Mouse (Mus musculus) liver, adult 2 months (tissue): Measurements from ENCODE around the gene Gnl3.

Experiments used
- CTCF ChIP-seq: fragments of 200-500 bp; IDR thresholded peaks from 2 replicates; pipeline ENCODE4 v1.5.1; 2011; ENCODE audit warnings: low read depth, low read length, control low read depth
- POLR2A ChIP-seq: fragments of 200-500 bp; IDR thresholded peaks from 2 replicates; pipeline ENCODE4 v1.6.1; 2011; ENCODE audit warnings: low read length, control low read depth; ENCODE audit not compliant: insufficient read depth; ENCODE audit errors: extremely low read depth

DNA sequence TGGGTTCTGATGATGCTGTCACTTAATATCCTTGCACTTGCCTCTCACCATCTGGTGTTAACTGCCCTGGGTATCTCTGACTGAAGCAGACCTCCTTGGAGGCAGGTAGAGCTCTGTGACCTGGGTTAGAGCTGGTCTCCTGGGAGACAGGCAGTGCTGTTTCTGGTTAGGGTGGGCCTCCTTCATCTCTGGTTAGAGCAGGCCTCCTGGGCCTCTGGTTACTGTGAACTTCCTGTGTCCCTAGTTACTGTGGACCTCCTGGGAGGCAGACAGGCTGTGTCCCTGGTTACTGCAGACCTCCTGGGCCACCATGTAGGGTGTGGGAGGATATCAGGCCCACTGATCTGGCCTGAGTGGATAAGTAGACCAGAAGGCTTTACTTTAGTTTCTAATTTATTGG lies 22.5 kb downstream of the Gnl3 start:
- no peak for TF ChIP-seq CTCF
- TF ChIP-seq POLR2A, result no peak
